Mouse (Mus musculus) embryonic facial prominence, embryonic 11.5 days (tissue): Measurements from ENCODE around the gene Hist1h3d. TPM values are rescaled to one million over a fixed set of nuclear protein-coding genes. Genes with fewer than 3 reads are reported as not detected.
"Not testable (repeated sequence)": the region's sequence is repeated elsewhere in the genome, so short reads cannot be mapped to it uniquely, and the experiment has no call there.

Experiments used
- ATAC-seq: fragments of 200-750 bp; cut with Nextera tagmentation; replicated peaks from 2 replicates; pipeline ENCODE4 v1.8.0; 2017; ENCODE audit warnings: low read depth; ENCODE audit not compliant: insufficient number of reproducible peaks, low FRiP score, low TSS enrichment
- DNase-seq: peaks from one replicate; pipeline ENCODE4 v3.0.0-alpha.2; 2015; ENCODE audit warnings: low spot score
- H3K27ac ChIP-seq: fragments of 300-500 bp; sonication (generic); replicated peaks from 2 replicates; pipeline ENCODE4 v1.5.1; 2014; ENCODE audit warnings: mild to moderate bottlenecking, low read depth, low read length, control low read depth
- H3K27me3 ChIP-seq: fragments of 300-500 bp; sonication (generic); 2 replicates; pipeline ENCODE4 v1.6.1; 2014; ENCODE audit warnings: mild to moderate bottlenecking, low read length, moderate library complexity, mixed read lengths; ENCODE audit not compliant: control insufficient read depth, insufficient read depth
- H3K36me3 ChIP-seq: fragments of 300-500 bp; sonication (generic); replicated peaks from 2 replicates; pipeline ENCODE4 v1.6.1; 2014; ENCODE audit warnings: low read depth, mild to moderate bottlenecking, low read length, moderate library complexity, mixed read lengths; ENCODE audit not compliant: control insufficient read depth, insufficient read depth
- H3K4me1 ChIP-seq: fragments of 300-500 bp; sonication (generic); 2 replicates; pipeline ENCODE4 v1.6.1; 2014; ENCODE audit warnings: low read length, mixed read lengths; ENCODE audit not compliant: control insufficient read depth, insufficient read depth
- H3K4me2 ChIP-seq: fragments of 300-500 bp; sonication (generic); 2 replicates; pipeline ENCODE4 v1.6.1; 2014; ENCODE audit warnings: low read depth, mild to moderate bottlenecking, control low read depth, low read length, moderate library complexity
- H3K4me3 ChIP-seq: fragments of 300-500 bp; sonication (generic); 2 replicates; pipeline ENCODE4 v1.5.1; 2014; ENCODE audit warnings: low read depth, low read length, control low read depth
- H3K9ac ChIP-seq: fragments of 300-500 bp; sonication (generic); replicated peaks from 2 replicates; pipeline ENCODE4 v1.6.1; 2014; ENCODE audit warnings: mild to moderate bottlenecking, control low read depth, low read length
- H3K9me3 ChIP-seq: fragments of 300-500 bp; sonication (generic); replicated peaks from 2 replicates; pipeline ENCODE4 v1.6.1; 2016; ENCODE audit warnings: mild to moderate bottlenecking, low read length, inconsistent platforms, mixed read lengths; ENCODE audit not compliant: control insufficient read depth
- WGBS: fragments of 180-500 bp; shearing (Covaris S2); extraction: QIAGEN DNeasy Blood & Tissue Kit; methylation state at CpG from one replicate; pipeline ENCODE4 v1.1.7; 2014; 5-methylcytosine and 5-hydroxymethylcytosine counted together
- polyA plus RNA-seq: library from polyadenylated mRNA; unstranded; fragments of >200 nt; fragmentation: Nextera tagmentation; extraction: Ambion mirVana; gene quantifications from 2 replicates; pipeline ENCODE4 v1.2.1, GENCODE M21; 2014

Gene Hist1h3d
- polyA plus RNA-seq, 1 experiment from 2014 or later, result 10.2 TPM

GRCm38 (mm10) chr13:23570261-23571021, 5.1 kb upstream of the Hist1h3d start:
- H3K27me3 ChIP-seq, H3K36me3 ChIP-seq, ATAC-seq, H3K9me3 ChIP-seq, H3K4me1 ChIP-seq: not testable (repeated sequence)
- H3K27ac ChIP-seq, result peak overlapping the region; percentile 93
- peak; percentile 69 for DNase-seq
- WGBS, result 1% methylated on average over 19 of the region's 41 CpGs
- H3K4me2 ChIP-seq, result peak overlapping the region; percentile 39
- H3K9ac ChIP-seq, result peak overlapping the region; percentile 51
- H3K4me3 ChIP-seq, result peak overlapping the region; percentile 32

- no peaks in the 10 kb centered on the region for H3K9me3 ChIP-seq
These were observed 4.5 kb upstream of the Hist1h3d start, which contains the start of the genes Hist1h2ae and Hist1h2bg for GRCm38 (mm10) chr13:23571022-23571503. Gene Hist1h2ae, minus strand, starts transcription at chr13:23571220. Gene Hist1h2bg, plus strand, starts transcription at chr13:23571396.

GRCm38 (mm10) chr13:23571504-23572217, 3.9 kb upstream of the Hist1h3d start:
- peak; percentile 63 for DNase-seq

More at GRCm38 (mm10) chr13:23571022-23571503, 4.5 kb upstream of the Hist1h3d start, which contains the start of the genes Hist1h2ae and Hist1h2bg:
- Histone ChIP-seq H3K4me2 (peak within 1 kb of the TSS; percentile 71), H3K4me1 (no peaks in the 10 kb centered on the region), H3K9ac (peak within 1 kb of the TSS; percentile 77), H3K4me3 (peak within 1 kb of the TSS; percentile 46), H3K27me3 (no peaks in the 10 kb centered on the region), H3K27ac (peak within 1 kb of the TSS; percentile 95), H3K36me3 (no peaks in the 10 kb centered on the region)
- under 1% methylated on average over 18 of the region's 18 CpGs for WGBS
- peak; percentile 92 for DNase-seq
- peak; percentile 86 for ATAC-seq

GRCm38 (mm10) chr13:23572218-23573033, 3.1 kb upstream of the Hist1h3d start:
- Histone ChIP-seq H3K9me3 (no peaks in the 10 kb centered on the region), H3K4me2 (peak overlapping the region; percentile 71), H3K4me3 (peak overlapping the region; percentile 46), H3K27ac (peak overlapping the region; percentile 95), H3K9ac (peak overlapping the region; percentile 77), H3K27me3 (no peaks in the 10 kb centered on the region), H3K4me1 (no peaks in the 10 kb centered on the region), H3K36me3 (no peaks in the 10 kb centered on the region)
- DNase-seq, result peak; percentile 68
- WGBS, result 41% methylated on average over 2 of the region's 2 CpGs
- no peak for ATAC-seq

More at GRCm38 (mm10) chr13:23571504-23572217, 3.9 kb upstream of the Hist1h3d start:
- H3K27me3 ChIP-seq, H3K36me3 ChIP-seq, H3K9me3 ChIP-seq, H3K4me1 ChIP-seq, ATAC-seq: not testable (repeated sequence)
- Histone ChIP-seq H3K27ac (peak overlapping the region; percentile 95), H3K4me3 (peak overlapping the region; percentile 46), H3K9ac (peak overlapping the region; percentile 77), H3K4me2 (peak overlapping the region; percentile 71)
- WGBS, result 1% methylated on average over 11 of the region's 34 CpGs

- peak overlapping the region; percentile 46 for H3K4me3 ChIP-seq
- not testable (repeated sequence) for DNase-seq, H3K27me3 ChIP-seq, ATAC-seq, H3K9me3 ChIP-seq, H3K36me3 ChIP-seq, H3K4me1 ChIP-seq
- peak overlapping the region; percentile 71 for H3K4me2 ChIP-seq
- H3K27ac ChIP-seq, result peak overlapping the region; percentile 95
- H3K9ac ChIP-seq, result peak overlapping the region; percentile 68
- 11% methylated on average over 17 of the region's 20 CpGs for WGBS
These were observed 2.3 kb upstream of the Hist1h3d start for GRCm38 (mm10) chr13:23573034-23573897.

- Histone ChIP-seq H3K27ac (peak within 1 kb of the TSS; percentile 95), H3K9ac (peak within 1 kb of the TSS; percentile 68), H3K4me3 (peak within 1 kb of the TSS; percentile 46), H3K4me2 (peak within 1 kb of the TSS; percentile 71)
- not testable (repeated sequence) for H3K27me3 ChIP-seq, H3K4me1 ChIP-seq, H3K9me3 ChIP-seq, H3K36me3 ChIP-seq
- DNase-seq (peak; percentile 98), ATAC-seq (peak; percentile 92)
- 0% methylated on average over 19 of the region's 42 CpGs for WGBS
These were observed 1.6 kb upstream of the Hist1h3d start, which contains the start of the genes Hist1h2bf and Hist1h2ad for GRCm38 (mm10) chr13:23573898-23574524. Gene Hist1h2bf, minus strand, starts transcription at chr13:23574196. Gene Hist1h2ad, plus strand, starts transcription at chr13:23574381.
